Mouse (Mus musculus): ENCODE measurements around the gene Mical3. TPM values are rescaled to one million over a fixed set of nuclear protein-coding genes. Genes with fewer than 3 reads are reported as not detected.

The Mical3 gene
- total RNA-seq, 1 experiment = 30.0 TPM

GRCm38 (mm10) chr6:121016097-121016496, 114.7 kb downstream of the Mical3 start:
- Histone ChIP-seq H3K9me3 (ENCODE audit: control insufficient read depth, insufficient read depth, low read depth, low read length) (no peaks in the 10 kb centered on the region), H3K4me1 (ENCODE audit: control insufficient read depth in 2 of 2, insufficient read depth in 2 of 2, low read length in 2 of 2, poor library complexity in 1 of 2) (no peaks in the 10 kb centered on the region), H3K9ac (ENCODE audit: insufficient read depth, low read depth, low read length, poor library complexity, severe bottlenecking) (no peak overlapping the region), H3K27ac (ENCODE audit: insufficient read depth, low read depth, low read length, poor library complexity, severe bottlenecking) (no peak overlapping the region), H3K4me3 (ENCODE audit: insufficient read depth in 1 of 2, low read depth in 1 of 2, low read length in 2 of 2, poor library complexity in 1 of 2, severe bottlenecking in 1 of 2) (no peak overlapping the region), H3K36me3 (ENCODE audit: control insufficient read depth, insufficient read depth, low read length, poor library complexity, severe bottlenecking) (peaks cover 16% of the 10 kb centered on the region; the same call in 1 of the 2 replicates)
- TF ChIP-seq ZC3H11A (IDR thresholded peaks at IDR 0.05; ENCODE audit: borderline replicate concordance, low read depth, low read length) (no peak), CHD2 (IDR thresholded peaks at IDR 0.05; ENCODE audit: low read depth, low read length) (no peak), MAFK (IDR thresholded peaks at IDR 0.05; ENCODE audit: insufficient read depth, low read depth, low read length) (no peak), HCFC1 (IDR thresholded peaks at IDR 0.05; ENCODE audit: borderline replicate concordance, insufficient read depth, low read length) (no peak), ZNF384 (IDR thresholded peaks at IDR 0.05; ENCODE audit: low read depth, low read length) (no peak)
- in situ Hi-C loops (cut with MboI; ENCODE audit: low sequenced_read_pairs in 2 of 2, unreplicated experiment in 2 of 2) = no loop called here
- no peak for DNase-seq (ENCODE audit: low read depth, low spot score)

- Histone ChIP-seq H3K9me3 (ENCODE audit: control insufficient read depth, insufficient read depth, low read depth, low read length) (no peaks in the 10 kb centered on the region), H3K27ac (ENCODE audit: insufficient read depth, low read depth, low read length, poor library complexity, severe bottlenecking) (no peak overlapping the region), H3K9ac (ENCODE audit: insufficient read depth, low read depth, low read length, poor library complexity, severe bottlenecking) (no peak overlapping the region), H3K36me3 (ENCODE audit: control insufficient read depth, insufficient read depth, low read length, poor library complexity, severe bottlenecking) (peaks cover 6% of the 10 kb centered on the region; the same call in 1 of the 2 replicates), H3K4me1 (ENCODE audit: control insufficient read depth in 2 of 2, insufficient read depth in 2 of 2, low read length in 2 of 2, poor library complexity in 1 of 2) (no peaks in the 10 kb centered on the region; a peak in 1 of 4 replicates), H3K4me3 (ENCODE audit: insufficient read depth in 1 of 2, low read depth in 1 of 2, low read length in 2 of 2, poor library complexity in 1 of 2, severe bottlenecking in 1 of 2) (no peak overlapping the region)
- in situ Hi-C loops (cut with MboI; ENCODE audit: low sequenced_read_pairs in 2 of 2, unreplicated experiment in 2 of 2) = no loop called here
- TF ChIP-seq ZNF384 (IDR thresholded peaks at IDR 0.05; ENCODE audit: low read depth, low read length) (no peak), ZC3H11A (IDR thresholded peaks at IDR 0.05; ENCODE audit: borderline replicate concordance, low read depth, low read length) (no peak)
- DNase-seq (ENCODE audit: low read depth, low spot score) = no peak
Observed at GRCm38 (mm10) chr6:121014339-121014738, 116.5 kb downstream of the Mical3 start.

GRCm38 (mm10) chr6:121013750-121014149, 117.0 kb downstream of the Mical3 start:
- no peak overlapping the region for H3K9ac ChIP-seq (ENCODE audit: insufficient read depth, low read depth, low read length, poor library complexity, severe bottlenecking)
- DNase-seq (ENCODE audit: low read depth, low spot score) = no peak
- no peak overlapping the region for H3K27ac ChIP-seq (ENCODE audit: insufficient read depth, low read depth, low read length, poor library complexity, severe bottlenecking)
- TF ChIP-seq CHD2 (IDR thresholded peaks at IDR 0.05; ENCODE audit: low read depth, low read length) (no peak), ZC3H11A (IDR thresholded peaks at IDR 0.05; ENCODE audit: borderline replicate concordance, low read depth, low read length) (no peak), MAFK (IDR thresholded peaks at IDR 0.05; ENCODE audit: insufficient read depth, low read depth, low read length) (no peak), HCFC1 (IDR thresholded peaks at IDR 0.05; ENCODE audit: borderline replicate concordance, insufficient read depth, low read length) (no peak), ZNF384 (IDR thresholded peaks at IDR 0.05; ENCODE audit: low read depth, low read length) (no peak)
- no peaks in the 10 kb centered on the region for H3K9me3 ChIP-seq (ENCODE audit: control insufficient read depth, insufficient read depth, low read depth, low read length)
- H3K4me1 ChIP-seq (ENCODE audit: control insufficient read depth in 2 of 2, insufficient read depth in 2 of 2, low read length in 2 of 2, poor library complexity in 1 of 2) = no peaks in the 10 kb centered on the region; a peak in 1 of 4 replicates
- in situ Hi-C loops (cut with MboI; ENCODE audit: low sequenced_read_pairs in 2 of 2, unreplicated experiment in 2 of 2) = no loop called here
- H3K36me3 ChIP-seq (ENCODE audit: control insufficient read depth, insufficient read depth, low read length, poor library complexity, severe bottlenecking) = peaks cover 4% of the 10 kb centered on the region; the same call in 1 of the 2 replicates
- no peak overlapping the region for H3K4me3 ChIP-seq (ENCODE audit: insufficient read depth in 1 of 2, low read depth in 1 of 2, low read length in 2 of 2, poor library complexity in 1 of 2, severe bottlenecking in 1 of 2)

- in situ Hi-C loops (cut with MboI; ENCODE audit: low sequenced_read_pairs in 2 of 2, unreplicated experiment in 2 of 2) = no loop called here
- Histone ChIP-seq H3K36me3 (ENCODE audit: control insufficient read depth, insufficient read depth, low read length, poor library complexity, severe bottlenecking) (peaks cover 4% of the 10 kb centered on the region; the same call in 1 of the 2 replicates), H3K9ac (ENCODE audit: insufficient read depth, low read depth, low read length, poor library complexity, severe bottlenecking) (no peak overlapping the region), H3K4me1 (ENCODE audit: control insufficient read depth in 2 of 2, insufficient read depth in 2 of 2, low read length in 2 of 2, poor library complexity in 1 of 2) (no peaks in the 10 kb centered on the region; a peak in 1 of 4 replicates), H3K9me3 (ENCODE audit: control insufficient read depth, insufficient read depth, low read depth, low read length) (no peaks in the 10 kb centered on the region), H3K27ac (ENCODE audit: insufficient read depth, low read depth, low read length, poor library complexity, severe bottlenecking) (no peak overlapping the region), H3K4me3 (ENCODE audit: insufficient read depth in 1 of 2, low read depth in 1 of 2, low read length in 2 of 2, poor library complexity in 1 of 2, severe bottlenecking in 1 of 2) (no peak overlapping the region)
- no peak for DNase-seq (ENCODE audit: low read depth, low spot score)
- no peak for TF ChIP-seq ZC3H11A (IDR thresholded peaks at IDR 0.05; ENCODE audit: borderline replicate concordance, low read depth, low read length)
- no peak for TF ChIP-seq ZNF384 (IDR thresholded peaks at IDR 0.05; ENCODE audit: low read depth, low read length)
- no peak for TF ChIP-seq CHD2 (IDR thresholded peaks at IDR 0.05; ENCODE audit: low read depth, low read length)
- no peak for TF ChIP-seq HCFC1 (IDR thresholded peaks at IDR 0.05; ENCODE audit: borderline replicate concordance, insufficient read depth, low read length)
- TF ChIP-seq MAFK (IDR thresholded peaks at IDR 0.05; ENCODE audit: insufficient read depth, low read depth, low read length) = no peak
Observed at GRCm38 (mm10) chr6:121011709-121012108, 119.1 kb downstream of the Mical3 start.

GRCm38 (mm10) chr6:121009651-121010050, 121.1 kb downstream of the Mical3 start:
- Histone ChIP-seq H3K36me3 (ENCODE audit: control insufficient read depth, insufficient read depth, low read length, poor library complexity, severe bottlenecking) (peaks cover 4% of the 10 kb centered on the region; the same call in 1 of the 2 replicates), H3K9me3 (ENCODE audit: control insufficient read depth, insufficient read depth, low read depth, low read length) (no peaks in the 10 kb centered on the region), H3K4me3 (ENCODE audit: insufficient read depth in 1 of 2, low read depth in 1 of 2, low read length in 2 of 2, poor library complexity in 1 of 2, severe bottlenecking in 1 of 2) (peak overlapping the region in 1 of 2 experiments; percentile 22; a peak in 2 of 4 replicates), H3K4me1 (ENCODE audit: control insufficient read depth in 2 of 2, insufficient read depth in 2 of 2, low read length in 2 of 2, poor library complexity in 1 of 2) (no peaks in the 10 kb centered on the region; a peak in 1 of 4 replicates), H3K27ac (ENCODE audit: insufficient read depth, low read depth, low read length, poor library complexity, severe bottlenecking) (no peak overlapping the region), H3K9ac (ENCODE audit: insufficient read depth, low read depth, low read length, poor library complexity, severe bottlenecking) (no peak overlapping the region)
- in situ Hi-C loops (cut with MboI; ENCODE audit: low sequenced_read_pairs in 2 of 2, unreplicated experiment in 2 of 2) = no loop called here
- DNase-seq (ENCODE audit: low read depth, low spot score) = no peak
- TF ChIP-seq HCFC1 (IDR thresholded peaks at IDR 0.05; ENCODE audit: borderline replicate concordance, insufficient read depth, low read length) (no peak), MAFK (IDR thresholded peaks at IDR 0.05; ENCODE audit: insufficient read depth, low read depth, low read length) (no peak), ZC3H11A (IDR thresholded peaks at IDR 0.05; ENCODE audit: borderline replicate concordance, low read depth, low read length) (no peak), CHD2 (IDR thresholded peaks at IDR 0.05; ENCODE audit: low read depth, low read length) (no peak), ZNF384 (IDR thresholded peaks at IDR 0.05; ENCODE audit: low read depth, low read length) (no peak)

All from ES-E14 (cell line).